Mouse (Mus musculus): ENCODE measurements at regions not wholly inside any gene's neighbourhood (a gene's known extent, or its start where the extent isn't known, plus 50 kb on each side); places are given as distances from the start of the nearest gene placed in this dataset.

- DNase-seq (ENCODE audit: low spot score) (no peak), ATAC-seq (ENCODE audit: low FRiP score, low TSS enrichment) (no peak)
- H3K4me1 ChIP-seq (replicated peaks; ENCODE audit: control insufficient read depth, insufficient read depth), result no peaks in the 10 kb centered on the region
- no peak overlapping the region for H3K4me2 ChIP-seq (replicated peaks; ENCODE audit: low read depth)
- H3K9ac ChIP-seq (ENCODE audit: low read length), result no peak overlapping the region; the same call in 1 of the 2 replicates
- no peak overlapping the region for H3K4me3 ChIP-seq (ENCODE audit: low read depth, low read length)
- no peak for TF ChIP-seq CTCF (IDR thresholded peaks at IDR 0.05; ENCODE audit: low read depth)
- TF ChIP-seq EP300 (optimal IDR thresholded peaks at IDR 0.05), result no peak
- H3K9me3 ChIP-seq (ENCODE audit: control insufficient read depth, low read length), result no peaks in the 10 kb centered on the region
- H3K27me3 ChIP-seq (ENCODE audit: control insufficient read depth, insufficient read depth, low read length), result no peaks in the 10 kb centered on the region
- no peak overlapping the region for H3K27ac ChIP-seq (replicated peaks)
- H3K36me3 ChIP-seq (ENCODE audit: control insufficient read depth, insufficient read depth, low read length), result no peaks in the 10 kb centered on the region
- WGBS, result 52% methylated on average over 6 of the region's 6 CpGs
Observed at GRCm38 (mm10) chr17:3248875-3249274, 77.5 kb upstream of the Tiam2 start.

- Histone ChIP-seq H3K4me1 (replicated peaks; ENCODE audit: control insufficient read depth, insufficient read depth) (no peaks in the 10 kb centered on the region), H3K36me3 (ENCODE audit: control insufficient read depth, insufficient read depth, low read length) (no peaks in the 10 kb centered on the region), H3K9me3 (ENCODE audit: control insufficient read depth, low read length) (no peaks in the 10 kb centered on the region), H3K4me2 (replicated peaks; ENCODE audit: low read depth) (no peak overlapping the region), H3K27me3 (ENCODE audit: control insufficient read depth, insufficient read depth, low read length) (no peaks in the 10 kb centered on the region), H3K4me3 (ENCODE audit: low read depth, low read length) (no peak overlapping the region), H3K27ac (replicated peaks) (no peak overlapping the region), H3K9ac (ENCODE audit: low read length) (no peak overlapping the region; the same call in 1 of the 2 replicates)
- ATAC-seq (ENCODE audit: low FRiP score, low TSS enrichment) (no peak), DNase-seq (ENCODE audit: low spot score) (no peak)
- WGBS, result 66% methylated on average over 7 of the region's 7 CpGs
- TF ChIP-seq CTCF (IDR thresholded peaks at IDR 0.05; ENCODE audit: low read depth) (no peak), EP300 (optimal IDR thresholded peaks at IDR 0.05) (no peak)
Observed at GRCm38 (mm10) chr17:3249320-3249719, 77.1 kb upstream of the Tiam2 start.

GRCm38 (mm10) chr17:3251176-3251575 lies 75.2 kb upstream of the Tiam2 start:
- no peak overlapping the region for H3K4me2 ChIP-seq (replicated peaks; ENCODE audit: low read depth)
- no peak overlapping the region for H3K9ac ChIP-seq (ENCODE audit: low read length)
- H3K9me3 ChIP-seq (ENCODE audit: control insufficient read depth, low read length), result no peaks in the 10 kb centered on the region
- TF ChIP-seq EP300 (optimal IDR thresholded peaks at IDR 0.05), result no peak
- no peak for TF ChIP-seq CTCF (IDR thresholded peaks at IDR 0.05; ENCODE audit: low read depth)
- no peak for DNase-seq (ENCODE audit: low spot score)
- H3K27ac ChIP-seq (replicated peaks), result no peak overlapping the region
- H3K36me3 ChIP-seq (ENCODE audit: control insufficient read depth, insufficient read depth, low read length), result no peaks in the 10 kb centered on the region
- H3K27me3 ChIP-seq (ENCODE audit: control insufficient read depth, insufficient read depth, low read length), result no peaks in the 10 kb centered on the region
- no peaks in the 10 kb centered on the region for H3K4me1 ChIP-seq (replicated peaks; ENCODE audit: control insufficient read depth, insufficient read depth)
- no peak for ATAC-seq (ENCODE audit: low FRiP score, low TSS enrichment)
- WGBS, result 89% methylated on average over 4 of the region's 4 CpGs
- H3K4me3 ChIP-seq (ENCODE audit: low read depth, low read length), result no peak overlapping the region

- Histone ChIP-seq H3K9ac (ENCODE audit: low read length) (no peak overlapping the region), H3K27ac (replicated peaks) (no peak overlapping the region)
- 98% methylated on average over 5 of the region's 5 CpGs for WGBS
Observed at GRCm38 (mm10) chr17:3251966-3252365, 74.4 kb upstream of the Tiam2 start.

GRCm38 (mm10) chr17:3253508-3254176 lies 72.7 kb upstream of the Tiam2 start:
- no peak for TF ChIP-seq EP300 (optimal IDR thresholded peaks at IDR 0.05)
- TF ChIP-seq CTCF (IDR thresholded peaks at IDR 0.05; ENCODE audit: low read depth), result peak; percentile 63
- 90% methylated on average over 10 of the region's 10 CpGs for WGBS

More at GRCm38 (mm10) chr17:3251966-3252365, 74.4 kb upstream of the Tiam2 start:
- no peaks in the 10 kb centered on the region for H3K27me3 ChIP-seq (ENCODE audit: control insufficient read depth, insufficient read depth, low read length)
- H3K36me3 ChIP-seq (ENCODE audit: control insufficient read depth, insufficient read depth, low read length), result no peaks in the 10 kb centered on the region
- ATAC-seq (ENCODE audit: low FRiP score, low TSS enrichment), result no peak
- no peaks in the 10 kb centered on the region for H3K4me1 ChIP-seq (replicated peaks; ENCODE audit: control insufficient read depth, insufficient read depth)
- H3K4me3 ChIP-seq (ENCODE audit: low read depth, low read length), result no peak overlapping the region
- TF ChIP-seq CTCF (IDR thresholded peaks at IDR 0.05; ENCODE audit: low read depth) (no peak), EP300 (optimal IDR thresholded peaks at IDR 0.05) (no peak)
- H3K9me3 ChIP-seq (ENCODE audit: control insufficient read depth, low read length), result no peaks in the 10 kb centered on the region
- no peak for DNase-seq (ENCODE audit: low spot score)
- no peak overlapping the region for H3K4me2 ChIP-seq (replicated peaks; ENCODE audit: low read depth)

GRCm38 (mm10) chr17:3256765-3257164 lies 69.6 kb upstream of the Tiam2 start:
- ATAC-seq (ENCODE audit: low FRiP score, low TSS enrichment), result no peak
- no peak for TF ChIP-seq CTCF (IDR thresholded peaks at IDR 0.05; ENCODE audit: low read depth)
- no peak for TF ChIP-seq EP300 (optimal IDR thresholded peaks at IDR 0.05)
- Histone ChIP-seq H3K27me3 (ENCODE audit: control insufficient read depth, insufficient read depth, low read length) (no peaks in the 10 kb centered on the region), H3K9me3 (ENCODE audit: control insufficient read depth, low read length) (no peaks in the 10 kb centered on the region), H3K4me1 (replicated peaks; ENCODE audit: control insufficient read depth, insufficient read depth) (no peaks in the 10 kb centered on the region), H3K27ac (replicated peaks) (no peak overlapping the region), H3K36me3 (ENCODE audit: control insufficient read depth, insufficient read depth, low read length) (no peaks in the 10 kb centered on the region), H3K9ac (ENCODE audit: low read length) (no peak overlapping the region), H3K4me3 (ENCODE audit: low read depth, low read length) (no peak overlapping the region), H3K4me2 (replicated peaks; ENCODE audit: low read depth) (no peak overlapping the region)
- DNase-seq (ENCODE audit: low spot score), result no peak
- WGBS, result 94% methylated on average over 7 of the region's 7 CpGs

More at GRCm38 (mm10) chr17:3253508-3254176, 72.7 kb upstream of the Tiam2 start:
- peak; percentile 48 for DNase-seq (ENCODE audit: low spot score)
- H3K9me3 ChIP-seq (ENCODE audit: control insufficient read depth, low read length), result no peaks in the 10 kb centered on the region
- H3K4me1 ChIP-seq (replicated peaks; ENCODE audit: control insufficient read depth, insufficient read depth), result no peaks in the 10 kb centered on the region
- no peaks in the 10 kb centered on the region for H3K27me3 ChIP-seq (ENCODE audit: control insufficient read depth, insufficient read depth, low read length)
- no peak overlapping the region for H3K4me3 ChIP-seq (ENCODE audit: low read depth, low read length)
- ATAC-seq (ENCODE audit: low FRiP score, low TSS enrichment), result no peak
- H3K36me3 ChIP-seq (ENCODE audit: control insufficient read depth, insufficient read depth, low read length), result no peaks in the 10 kb centered on the region
- no peak overlapping the region for H3K27ac ChIP-seq (replicated peaks)
- no peak overlapping the region for H3K9ac ChIP-seq (ENCODE audit: low read length)
- H3K4me2 ChIP-seq (replicated peaks; ENCODE audit: low read depth), result no peak overlapping the region

Measured in stomach, postnatal 0 days (tissue).